10 mouse cellular contexts compared by ENCODE assay signal in the genomic region with DNA sequence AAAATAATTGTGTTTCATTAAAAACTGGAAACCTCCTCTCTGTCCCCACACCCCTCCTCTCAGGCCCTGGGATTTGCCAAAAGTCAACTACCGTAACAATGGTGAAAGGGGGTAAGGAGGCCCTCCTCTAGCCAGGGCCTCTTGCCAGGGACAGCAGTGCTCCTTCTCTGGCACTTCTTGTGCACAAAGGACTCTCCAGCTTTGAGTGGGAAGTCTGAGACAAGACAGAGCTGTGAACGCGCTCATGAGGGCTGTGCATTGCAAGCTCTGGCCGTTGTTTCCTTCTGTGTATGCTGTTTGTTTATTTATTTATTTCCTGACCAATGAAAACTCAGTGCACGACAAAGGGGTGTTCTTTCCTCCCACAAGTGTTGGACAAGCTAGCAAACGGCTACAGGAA. TPM values are rescaled to one million over a fixed set of nuclear protein-coding genes. Genes with fewer than 3 reads are reported as not detected.
DNase-seq lines count a peak whose midpoint lies in the region; ATAC-seq and TF ChIP-seq lines count a peak whose summit lies in the region.
"Had no signal": no experiment of that assay in that cellular context is flagged by ENCODE, and none has a peak within 500 bp of the region (broad histone marks: within the 10 kb centered on the region; RNA-seq: fewer than 3 reads in every experiment).

No protein-coding gene starts in this region.

- no peak overlapping the region for H3K9ac ChIP-seq in neural tube, embryonic 15.5 days (replicated peaks)
- no peak overlapping the region for H3K9ac ChIP-seq in intestine, embryonic 15.5 days
- H3K9ac ChIP-seq: limb, embryonic 12.5 days had no signal

- no peak overlapping the region for H3K4me2 ChIP-seq in neural tube, embryonic 15.5 days
- H3K4me2 ChIP-seq in intestine, embryonic 15.5 days (replicated peaks), result no peak overlapping the region
- H3K4me2 ChIP-seq: limb, embryonic 12.5 days had no signal

- no peaks in the 10 kb centered on the region for H3K36me3 ChIP-seq in neural tube, embryonic 15.5 days
- no peaks in the 10 kb centered on the region for H3K36me3 ChIP-seq in intestine, embryonic 15.5 days
- H3K36me3 ChIP-seq: limb, embryonic 12.5 days had no signal

- no peaks in the 10 kb centered on the region for H3K9me3 ChIP-seq in neural tube, embryonic 15.5 days (replicated peaks)
- no peaks in the 10 kb centered on the region for H3K9me3 ChIP-seq in intestine, embryonic 15.5 days
- H3K9me3 ChIP-seq: limb, embryonic 12.5 days had no signal

- no peak for TF ChIP-seq CTCF in lung, adult 2 months (IDR thresholded peaks at IDR 0.05; ENCODE audit: insufficient read depth, low read length)

- H3K27ac ChIP-seq in neural tube, embryonic 15.5 days (replicated peaks), result no peak overlapping the region
- no peak overlapping the region for H3K27ac ChIP-seq in intestine, embryonic 15.5 days
- H3K27ac ChIP-seq: limb, embryonic 12.5 days had no signal

- peaks cover 4% of the 10 kb centered on the region; the same call in 1 of the 2 replicates for H3K4me1 ChIP-seq in neural tube, embryonic 15.5 days
- no peaks in the 10 kb centered on the region for H3K4me1 ChIP-seq in lung, adult 2 months (ENCODE audit: control insufficient read depth, insufficient read depth, low read length)
- no peaks in the 10 kb centered on the region for H3K4me1 ChIP-seq in intestine, embryonic 15.5 days (replicated peaks)
- H3K4me1 ChIP-seq: limb, embryonic 12.5 days had no signal

- no peaks in the 10 kb centered on the region for H3K27me3 ChIP-seq in neural tube, embryonic 15.5 days (replicated peaks)
- no peaks in the 10 kb centered on the region for H3K27me3 ChIP-seq in intestine, embryonic 15.5 days (replicated peaks)
- H3K27me3 ChIP-seq: limb, embryonic 12.5 days had no signal

- DNase-seq in frontal cortex, postnatal 36 days (ENCODE audit: low spot score in 2 of 2), result peak; percentile 11 to 23
- DNase-seq in frontal cortex, postnatal 14 days (ENCODE audit: low spot score in 2 of 2), result no peak
- no peak for DNase-seq in neural tube, embryonic 10.5 days (ENCODE audit: extremely low spot score, low spot score)
- peak; percentile 22 for DNase-seq in lung, adult 2 months
- DNase-seq in right cerebral cortex, postnatal 25 days, result peak; percentile 17
- DNase-seq in T-cell, adult 2 months (ENCODE audit: low spot score), result no peak
- DNase-seq: gastrocnemius, postnatal 25 days had no signal

- no peak for TF ChIP-seq POLR2A in lung, adult 2 months (IDR thresholded peaks at IDR 0.05; ENCODE audit: borderline replicate concordance, extremely low read depth, low read depth, low read length)

- 68% methylated on average over 6 of the region's 6 CpGs for WGBS in neural tube, embryonic 15.5 days
- WGBS in lung, adult 2 months, result 18% methylated on average over 6 of the region's 6 CpGs
- WGBS in intestine, embryonic 15.5 days, result 63% methylated on average over 6 of the region's 6 CpGs

- peak; percentile 58; the same call in 1 of the 2 replicates for ATAC-seq in neural tube, embryonic 15.5 days (ENCODE audit: low FRiP score)
- ATAC-seq in intestine, embryonic 15.5 days, result no peak

- H3K4me3 ChIP-seq in neural tube, embryonic 15.5 days (replicated peaks), result no peak overlapping the region
- H3K4me3 ChIP-seq in lung, adult 2 months (replicated peaks; ENCODE audit: extremely low read depth, low read depth, low read length), result no peak overlapping the region
- H3K4me3 ChIP-seq in intestine, embryonic 15.5 days (replicated peaks), result no peak overlapping the region
- H3K4me3 ChIP-seq: limb, embryonic 12.5 days had no signal

RNA-seq across cellular contexts. Expression of a gene that starts 50.8 kb away (rescaled TPM):
- 14.1 and 15.9 TPM in 2 replicates for polyA plus RNA-seq in neural tube, embryonic 15.5 days (2015; fragmentation: Nextera tagmentation; extraction: Ambion mirVana)
- 1.5 and 2.8 TPM in 2 replicates for polyA plus RNA-seq in lung, adult 2 months (2012; rRNA removed)
- polyA plus RNA-seq in intestine, embryonic 15.5 days (2015; fragmentation: Nextera tagmentation; extraction: Ambion mirVana), result 14.6 and 14.9 TPM in 2 replicates

Comparison
In these comparisons a context has a peak if more than half of its experiments do, and no peak if none do; other contexts are left out.
1. DNase-seq: peak in frontal cortex, postnatal 36 days (2 of 2), lung, adult 2 months (single experiment) and right cerebral cortex, postnatal 25 days (single experiment); none in frontal cortex, postnatal 14 days (0 of 2), neural tube, embryonic 10.5 days (single experiment) and T-cell, adult 2 months (single experiment).